Mouse (Mus musculus): ENCODE data around the gene Vinac1. TPM values are rescaled to one million over a fixed set of nuclear protein-coding genes. Genes with fewer than 3 reads are reported as not detected.
A peak's percentile ranks its signal among the peaks of the same experiment; 100 is the strongest.

Gene Vinac1
- polyA plus RNA-seq (2016; fragmentation: Nextera tagmentation; extraction: Ambion mirVana) = 0.08 and 0.13 TPM in 2 replicates

DNA sequence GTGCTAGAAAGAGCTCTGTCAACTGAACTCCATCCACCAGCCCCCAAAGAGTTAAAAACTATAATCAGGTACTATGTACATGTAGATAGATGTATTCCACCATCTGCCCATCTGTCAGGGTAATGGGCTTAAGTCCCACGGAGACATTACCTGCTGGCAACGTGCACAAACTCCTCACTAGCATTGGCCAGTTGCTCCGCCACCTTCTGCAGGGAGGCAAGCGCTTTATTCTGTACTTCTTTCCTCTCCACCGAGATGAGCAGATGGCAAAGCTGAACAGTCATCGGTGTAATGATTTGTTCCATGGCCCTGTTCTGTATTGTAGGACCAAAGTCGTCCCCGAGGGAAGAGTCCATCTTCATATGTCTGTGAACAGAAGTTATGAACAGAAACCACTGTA is at the start of gene Vinac1:
Vinac1 (minus strand) TSS at position 362 of the 400 bp plus-strand sequence.
- 85% methylated on average over 8 of the region's 8 CpGs for WGBS
- H3K4me2 ChIP-seq (replicated peaks) = no peak within 1 kb of the TSS
- H3K9me3 ChIP-seq = no peaks in the 10 kb centered on the region
- no peak within 1 kb of the TSS for H3K27ac ChIP-seq
- no peak within 1 kb of the TSS for H3K9ac ChIP-seq
- H3K36me3 ChIP-seq = no peaks in the 10 kb centered on the region
- no peaks in the 10 kb centered on the region for H3K27me3 ChIP-seq
- H3K4me1 ChIP-seq = no peaks in the 10 kb centered on the region
- H3K4me3 ChIP-seq = no peak within 1 kb of the TSS
- ATAC-seq (ENCODE audit: insufficient number of reproducible peaks, insufficient read depth, low FRiP score, low TSS enrichment) = no peak

DNA sequence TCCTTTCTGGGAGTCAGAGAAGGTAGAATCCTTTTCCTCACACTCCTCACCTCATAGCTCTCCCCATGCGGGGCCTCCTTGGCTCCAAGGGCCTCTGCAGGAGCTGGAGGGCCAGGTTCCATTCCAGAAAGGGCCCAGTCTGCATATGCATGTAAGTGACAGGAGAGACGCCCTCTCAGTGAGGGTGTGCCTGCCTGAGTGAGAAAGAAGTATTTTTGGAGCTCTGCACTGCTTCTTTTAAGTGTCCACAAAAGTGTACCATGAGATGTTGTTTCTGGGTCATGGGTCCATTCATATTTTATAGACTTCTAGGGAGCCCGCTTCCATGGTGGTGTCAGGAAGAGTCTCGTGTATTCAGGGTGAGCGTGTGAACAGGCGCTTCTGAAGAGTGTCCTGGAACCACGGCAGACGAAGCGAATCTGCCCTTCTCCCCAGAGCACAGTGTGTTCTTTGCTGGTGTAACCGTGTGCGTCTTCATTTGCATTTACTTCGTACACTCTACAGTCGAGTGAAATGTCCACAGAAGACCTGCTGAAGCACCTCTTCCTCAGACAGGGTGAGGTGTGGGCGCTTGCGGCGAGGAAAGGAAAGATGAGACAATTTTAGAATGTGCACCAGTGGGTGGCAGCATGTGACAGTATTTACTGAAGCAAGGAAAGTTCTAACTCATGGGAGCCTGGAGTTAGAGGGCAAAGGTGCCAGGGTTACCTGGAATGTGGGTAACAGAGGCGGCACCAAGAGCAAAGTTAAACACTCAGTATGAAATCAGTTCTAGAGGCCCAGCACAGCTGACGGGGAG is 46.2 kb upstream of the Vinac1 start:
- Histone ChIP-seq H3K36me3 (peaks cover 44% of the 10 kb centered on the region), H3K4me1 (no peaks in the 10 kb centered on the region), H3K27ac (no peak overlapping the region), H3K9ac (no peak overlapping the region), H3K9me3 (no peaks in the 10 kb centered on the region), H3K4me2 (replicated peaks) (no peak overlapping the region), H3K27me3 (no peaks in the 10 kb centered on the region), H3K4me3 (no peak overlapping the region)
- WGBS = 88% methylated on average over 18 of the region's 18 CpGs
- no peak for ATAC-seq (ENCODE audit: insufficient number of reproducible peaks, insufficient read depth, low FRiP score, low TSS enrichment)

DNA sequence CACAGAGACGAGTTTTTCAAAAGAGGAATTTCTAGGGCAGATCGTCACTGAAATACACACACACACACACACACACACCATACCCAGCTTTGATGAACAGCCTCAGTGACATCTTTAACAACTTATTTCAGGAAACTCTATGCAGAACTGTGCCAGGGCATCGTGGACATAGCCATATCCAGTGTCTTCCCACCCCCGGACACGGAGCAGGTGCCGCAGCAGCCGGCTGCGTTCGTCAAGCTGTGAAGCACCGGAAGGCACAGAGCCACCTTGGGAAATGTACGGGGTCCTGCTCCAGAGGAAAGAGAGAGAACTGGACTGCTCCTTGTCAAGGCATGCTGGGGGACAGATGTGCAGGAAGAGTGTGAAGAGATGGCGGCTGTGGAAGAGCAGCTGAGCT is 44.8 kb upstream of the Vinac1 start:
- no peaks in the 10 kb centered on the region for H3K4me1 ChIP-seq
- no peaks in the 10 kb centered on the region for H3K9me3 ChIP-seq
- ATAC-seq (ENCODE audit: insufficient number of reproducible peaks, insufficient read depth, low FRiP score, low TSS enrichment) = no peak
- H3K4me2 ChIP-seq (replicated peaks) = no peak overlapping the region
- no peak overlapping the region for H3K27ac ChIP-seq
- no peak overlapping the region for H3K9ac ChIP-seq
- 95% methylated on average over 12 of the region's 12 CpGs for whole genome bisulfite sequencing
- H3K4me3 ChIP-seq = no peak overlapping the region
- no peaks in the 10 kb centered on the region for H3K27me3 ChIP-seq
- peaks cover 53% of the 10 kb centered on the region for H3K36me3 ChIP-seq

- no peak overlapping the region for H3K4me2 ChIP-seq (replicated peaks)
- H3K4me1 ChIP-seq = no peaks in the 10 kb centered on the region
- no peak overlapping the region for H3K4me3 ChIP-seq
- no peak overlapping the region for H3K9ac ChIP-seq
- H3K27ac ChIP-seq = no peak overlapping the region
- H3K9me3 ChIP-seq = no peaks in the 10 kb centered on the region
- peaks cover 65% of the 10 kb centered on the region for H3K36me3 ChIP-seq
- ATAC-seq (ENCODE audit: insufficient number of reproducible peaks, insufficient read depth, low FRiP score, low TSS enrichment) = no peak
- H3K27me3 ChIP-seq = no peaks in the 10 kb centered on the region
- 80% methylated on average over 4 of the region's 4 CpGs for WGBS
Measured at GRCm38 (mm10) chr2:129090370-129090769, 42.4 kb upstream of the Vinac1 start.

DNA sequence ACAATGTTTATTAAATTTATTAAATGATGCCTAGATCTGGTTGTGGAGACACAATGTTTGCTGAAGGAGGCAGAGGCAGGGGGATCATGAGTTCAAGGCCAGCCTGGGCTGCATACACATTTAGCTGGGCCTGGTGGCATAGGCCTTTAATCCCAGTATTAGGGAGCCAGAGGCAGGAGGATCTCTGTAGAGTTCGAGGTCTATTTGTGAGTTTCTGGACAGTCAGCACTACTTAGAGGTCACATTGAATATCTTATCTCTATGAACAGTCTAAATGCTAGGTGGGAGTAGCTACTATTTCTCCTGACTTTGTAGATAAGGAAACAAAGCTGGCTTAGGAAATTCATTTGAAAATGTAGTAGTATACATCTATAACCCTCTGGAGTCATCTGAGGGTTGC is 39.5 kb upstream of the Vinac1 start:
- no peaks in the 10 kb centered on the region for H3K27me3 ChIP-seq
- no peak overlapping the region for H3K9ac ChIP-seq
- H3K4me2 ChIP-seq (replicated peaks) = no peak overlapping the region
- H3K27ac ChIP-seq = no peak overlapping the region
- 97% methylated on average over 1 of the region's 1 CpGs for WGBS
- peaks cover 48% of the 10 kb centered on the region for H3K36me3 ChIP-seq
- ATAC-seq (ENCODE audit: insufficient number of reproducible peaks, insufficient read depth, low FRiP score, low TSS enrichment) = no peak
- H3K9me3 ChIP-seq = no peaks in the 10 kb centered on the region
- H3K4me3 ChIP-seq = no peak overlapping the region
- no peaks in the 10 kb centered on the region for H3K4me1 ChIP-seq

DNA sequence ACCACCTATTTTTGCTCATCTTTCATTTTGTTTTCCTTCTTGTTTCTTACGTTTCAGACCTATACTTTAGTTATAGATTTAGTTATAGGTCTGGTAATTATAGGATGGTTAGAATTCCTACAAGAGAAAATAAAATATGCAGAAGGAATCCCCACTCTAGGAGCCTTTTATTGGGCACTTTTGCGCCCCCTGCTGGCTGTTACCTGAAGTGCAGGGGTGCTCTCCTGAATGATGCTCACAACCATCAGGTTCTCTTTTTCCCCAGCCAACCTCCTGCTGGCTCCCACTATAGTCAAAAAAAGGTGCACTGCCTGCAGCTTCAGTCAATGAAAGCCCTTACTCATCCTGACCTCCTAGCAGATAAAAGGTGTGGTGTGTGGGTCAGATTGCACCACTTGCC is 37.0 kb upstream of the Vinac1 start:
- Histone ChIP-seq H3K27ac (no peak overlapping the region), H3K4me2 (replicated peaks) (no peak overlapping the region), H3K4me1 (no peaks in the 10 kb centered on the region), H3K27me3 (no peaks in the 10 kb centered on the region), H3K4me3 (no peak overlapping the region), H3K36me3 (peaks cover 53% of the 10 kb centered on the region), H3K9me3 (no peaks in the 10 kb centered on the region), H3K9ac (no peak overlapping the region)
- no peak for ATAC-seq (ENCODE audit: insufficient number of reproducible peaks, insufficient read depth, low FRiP score, low TSS enrichment)
- 50% methylated on average over 2 of the region's 2 CpGs for WGBS

GRCm38 (mm10) chr2:129083514-129083913 is 35.5 kb upstream of the Vinac1 start:
- no peak overlapping the region for H3K4me2 ChIP-seq (replicated peaks)
- H3K36me3 ChIP-seq = peaks cover 51% of the 10 kb centered on the region
- H3K27me3 ChIP-seq = no peaks in the 10 kb centered on the region
- no peaks in the 10 kb centered on the region for H3K9me3 ChIP-seq
- no peak overlapping the region for H3K27ac ChIP-seq
- 90% methylated on average over 5 of the region's 5 CpGs for WGBS
- ATAC-seq (ENCODE audit: insufficient number of reproducible peaks, insufficient read depth, low FRiP score, low TSS enrichment) = no peak
- H3K9ac ChIP-seq = no peak overlapping the region
- H3K4me1 ChIP-seq = no peaks in the 10 kb centered on the region
- no peak overlapping the region for H3K4me3 ChIP-seq

DNA sequence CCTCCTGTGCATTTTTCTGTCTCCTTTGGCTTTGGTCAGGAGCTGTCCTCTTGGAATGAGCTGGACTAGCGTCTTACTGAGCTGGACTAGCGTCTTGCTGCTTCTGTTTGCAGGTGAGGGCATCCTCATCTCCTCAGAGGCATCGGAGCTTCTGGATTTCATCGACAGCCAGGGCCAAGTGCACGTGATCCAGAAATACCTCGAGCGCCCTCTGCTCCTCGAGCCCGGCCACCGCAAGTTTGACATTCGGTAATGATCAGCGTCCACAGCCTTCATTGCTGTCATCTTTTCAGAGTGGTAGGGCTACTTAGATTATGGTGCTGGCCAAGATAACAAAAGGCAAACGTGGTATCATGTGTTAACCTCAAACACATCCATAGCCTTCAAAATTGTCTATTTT is 33.1 kb upstream of the Vinac1 start:
- Histone ChIP-seq H3K9me3 (no peaks in the 10 kb centered on the region), H3K36me3 (peaks cover 65% of the 10 kb centered on the region), H3K9ac (no peak overlapping the region), H3K4me1 (no peaks in the 10 kb centered on the region), H3K27me3 (no peaks in the 10 kb centered on the region), H3K4me2 (replicated peaks) (no peak overlapping the region), H3K27ac (no peak overlapping the region), H3K4me3 (no peak overlapping the region)
- ATAC-seq (ENCODE audit: insufficient number of reproducible peaks, insufficient read depth, low FRiP score, low TSS enrichment) = no peak
- 61% methylated on average over 13 of the region's 13 CpGs for WGBS

- no peaks in the 10 kb centered on the region for H3K27me3 ChIP-seq
- peaks cover 56% of the 10 kb centered on the region; the same call in 1 of the 2 replicates for H3K36me3 ChIP-seq
- no peaks in the 10 kb centered on the region for H3K4me1 ChIP-seq
- no peak overlapping the region for H3K4me3 ChIP-seq
- no peak overlapping the region for H3K27ac ChIP-seq
- no peak overlapping the region for H3K4me2 ChIP-seq (replicated peaks)
- WGBS = 84% methylated on average over 2 of the region's 2 CpGs
- no peak for ATAC-seq (ENCODE audit: insufficient number of reproducible peaks, insufficient read depth, low FRiP score, low TSS enrichment)
- H3K9ac ChIP-seq = no peak overlapping the region
- no peaks in the 10 kb centered on the region for H3K9me3 ChIP-seq
Measured at GRCm38 (mm10) chr2:129079194-129079593, 31.2 kb upstream of the Vinac1 start.

GRCm38 (mm10) chr2:129078313-129078712 is 30.3 kb upstream of the Vinac1 start:
- H3K4me1 ChIP-seq = no peaks in the 10 kb centered on the region
- H3K4me3 ChIP-seq = no peak overlapping the region
- H3K9me3 ChIP-seq = no peaks in the 10 kb centered on the region
- H3K27me3 ChIP-seq = no peaks in the 10 kb centered on the region
- no peak overlapping the region for H3K9ac ChIP-seq
- no peak overlapping the region for H3K27ac ChIP-seq
- H3K4me2 ChIP-seq (replicated peaks) = no peak overlapping the region
- peaks cover 55% of the 10 kb centered on the region; the same call in 1 of the 2 replicates for H3K36me3 ChIP-seq
- ATAC-seq (ENCODE audit: insufficient number of reproducible peaks, insufficient read depth, low FRiP score, low TSS enrichment) = no peak
- 81% methylated on average over 3 of the region's 3 CpGs for WGBS

GRCm38 (mm10) chr2:129070296-129070695 is 22.3 kb upstream of the Vinac1 start:
- Histone ChIP-seq H3K4me3 (no peak overlapping the region), H3K27me3 (no peaks in the 10 kb centered on the region), H3K36me3 (0 out of 2 replicates have a peak, but pooled peaks cover 3% of the 10 kb centered on the region), H3K9me3 (no peaks in the 10 kb centered on the region), H3K4me1 (peaks cover 12% of the 10 kb centered on the region), H3K9ac (no peak overlapping the region), H3K4me2 (replicated peaks) (no peak overlapping the region), H3K27ac (no peak overlapping the region)
- ATAC-seq (ENCODE audit: insufficient number of reproducible peaks, insufficient read depth, low FRiP score, low TSS enrichment) = no peak
- 87% methylated on average over 3 of the region's 3 CpGs for WGBS

- peak; percentile 61 for ATAC-seq (ENCODE audit: insufficient number of reproducible peaks, insufficient read depth, low FRiP score, low TSS enrichment)
- H3K9ac ChIP-seq = peak overlapping the region; percentile 73
Measured at GRCm38 (mm10) chr2:129066326-129066725, 18.4 kb upstream of the Vinac1 start.

More at GRCm38 (mm10) chr2:129066326-129066725, 18.4 kb upstream of the Vinac1 start:
- Histone ChIP-seq H3K4me2 (replicated peaks) (peak overlapping the region; percentile 62), H3K9me3 (no peaks in the 10 kb centered on the region), H3K27me3 (no peaks in the 10 kb centered on the region), H3K27ac (peak overlapping the region; percentile 77), H3K36me3 (0 out of 2 replicates have a peak, but pooled peaks cover 3% of the 10 kb centered on the region), H3K4me3 (peak overlapping the region; percentile 82), H3K4me1 (peaks cover 12% of the 10 kb centered on the region)
- under 1% methylated on average over 20 of the region's 20 CpGs for WGBS
